Mouse (Mus musculus): ENCODE results near the gene Aadacl2.

The Aadacl2 gene

DNA sequence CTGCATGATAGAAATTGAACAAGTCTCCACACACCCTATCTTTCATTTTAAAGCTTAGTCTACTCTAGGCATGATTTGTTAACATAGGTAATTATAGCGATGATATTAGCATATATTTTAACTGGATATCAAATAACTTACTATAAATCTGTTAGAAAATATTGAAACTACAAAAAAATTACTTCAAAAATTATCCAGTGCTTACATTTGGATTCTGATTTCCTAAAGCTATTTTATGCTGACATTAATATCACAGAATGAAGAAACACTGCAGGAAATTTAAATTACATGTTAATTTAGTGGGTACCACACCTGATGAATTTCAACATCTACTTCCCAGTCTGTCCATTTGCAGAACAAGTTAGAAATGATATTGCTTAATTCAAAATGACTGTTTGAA lies at the start of gene Aadacl2:
Gene Aadacl2, plus strand, starts transcription at position 301 of the 400 bp plus-strand sequence.
- no peak for DNase-seq (ENCODE audit: low spot score in 2 of 2)

DNA sequence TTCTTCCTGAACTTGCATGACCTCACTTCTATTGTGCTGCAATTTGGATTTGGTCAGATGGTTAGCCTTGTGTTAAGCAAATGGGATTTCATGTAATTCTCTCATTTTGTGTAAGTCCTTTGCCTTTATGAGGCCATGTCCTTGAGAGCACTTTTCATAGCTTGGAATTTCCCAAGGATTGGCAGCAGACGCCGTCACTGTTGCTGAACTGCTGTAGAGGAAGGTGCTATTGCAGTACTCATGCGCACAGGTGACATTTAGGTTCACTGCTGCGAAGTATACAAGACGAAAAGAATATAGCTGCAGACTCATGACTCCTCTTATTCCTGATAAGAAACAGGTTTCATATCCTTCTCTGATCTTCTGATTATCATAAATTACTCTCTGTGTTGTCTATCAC lies 35.7 kb upstream of the Aadacl2 start:
- DNase-seq (ENCODE audit: low spot score in 2 of 2) = no peak

DNA sequence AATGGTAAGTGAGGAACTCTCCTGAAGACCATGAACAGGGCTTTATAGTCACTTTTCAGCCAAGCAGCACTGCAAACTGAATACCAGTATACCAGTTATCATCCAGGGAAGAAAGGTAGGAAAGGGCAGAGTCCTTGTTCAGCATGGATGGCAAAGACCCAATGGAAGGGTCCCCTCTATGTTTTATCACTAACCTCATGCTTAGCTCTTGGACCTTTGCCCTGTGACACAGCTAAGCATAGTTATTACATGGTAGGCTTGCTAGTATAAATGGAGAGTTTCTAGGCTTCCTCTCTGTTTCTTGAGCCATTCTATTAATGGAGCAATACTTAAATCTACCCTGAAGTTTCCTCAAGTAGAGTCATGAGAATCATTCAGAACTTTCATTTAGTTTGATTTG lies 32.0 kb upstream of the Aadacl2 start:
- DNase-seq (ENCODE audit: low spot score in 2 of 2) = no peak

DNA sequence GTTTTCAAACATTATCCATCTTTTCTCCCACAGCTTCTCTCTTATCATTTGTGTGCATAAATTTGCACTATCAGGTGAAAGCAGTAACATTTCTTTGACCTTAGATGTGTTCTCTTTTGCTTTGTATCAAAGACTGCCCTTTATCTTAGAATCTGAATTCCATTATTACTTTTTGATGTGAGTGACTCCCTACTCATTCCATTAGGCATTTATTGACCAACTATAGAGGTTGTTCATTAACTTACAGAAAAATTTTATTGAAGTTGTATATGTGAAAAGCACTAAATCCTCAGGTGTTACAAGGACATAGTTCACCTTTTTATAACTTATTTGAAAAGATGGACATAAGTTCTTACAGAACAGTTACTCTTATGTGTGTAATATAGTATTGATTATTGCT lies 2.9 kb upstream of the Aadacl2 start:
- no peak for DNase-seq (ENCODE audit: low spot score in 2 of 2)

DNA sequence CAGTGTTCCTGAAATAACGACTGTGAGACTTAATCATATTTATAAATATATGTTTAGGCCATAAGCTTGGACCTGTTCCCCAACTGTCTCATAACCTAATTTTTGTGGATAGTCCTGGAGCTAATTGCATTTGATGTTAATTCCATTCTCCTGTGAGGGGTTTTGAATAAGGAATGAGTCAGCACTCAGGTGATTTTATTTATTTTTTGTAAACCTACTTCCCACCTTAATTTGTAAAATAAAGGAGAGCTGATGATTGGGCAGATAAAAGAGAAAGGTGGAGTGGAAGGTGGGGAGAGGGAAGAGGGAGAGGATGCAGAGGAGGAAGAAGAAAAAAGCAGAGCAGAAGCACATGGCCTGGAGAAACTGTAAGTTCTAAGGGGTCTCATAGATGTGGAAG lies 18.9 kb downstream of the Aadacl2 start, which contains the start of gene Aadac:
Gene Aadac, plus strand, starts transcription at position 301 of the 400 bp plus-strand sequence.
- no peak for DNase-seq (ENCODE audit: low spot score in 2 of 2)

DNA sequence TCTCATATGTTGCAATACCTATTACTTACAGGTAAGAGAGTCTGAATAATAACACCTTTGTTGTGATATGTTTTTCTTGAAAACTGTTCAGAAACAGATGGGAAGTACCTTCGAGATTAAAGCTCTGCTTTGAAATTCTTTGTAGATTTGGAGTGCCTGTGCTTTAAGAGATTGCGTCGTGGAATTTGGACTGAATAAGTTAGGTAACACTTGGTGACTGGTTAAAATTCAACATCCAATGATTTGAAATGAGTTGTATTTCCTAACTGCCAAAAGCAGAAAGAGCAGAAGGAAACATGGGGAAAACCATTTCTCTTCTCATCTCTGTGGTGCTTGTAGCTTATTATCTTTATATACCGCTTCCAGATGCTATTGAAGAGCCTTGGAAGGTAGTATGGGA lies 25.0 kb downstream of the Aadacl2 start:
- no peak for DNase-seq (ENCODE audit: low spot score in 2 of 2)

DNA sequence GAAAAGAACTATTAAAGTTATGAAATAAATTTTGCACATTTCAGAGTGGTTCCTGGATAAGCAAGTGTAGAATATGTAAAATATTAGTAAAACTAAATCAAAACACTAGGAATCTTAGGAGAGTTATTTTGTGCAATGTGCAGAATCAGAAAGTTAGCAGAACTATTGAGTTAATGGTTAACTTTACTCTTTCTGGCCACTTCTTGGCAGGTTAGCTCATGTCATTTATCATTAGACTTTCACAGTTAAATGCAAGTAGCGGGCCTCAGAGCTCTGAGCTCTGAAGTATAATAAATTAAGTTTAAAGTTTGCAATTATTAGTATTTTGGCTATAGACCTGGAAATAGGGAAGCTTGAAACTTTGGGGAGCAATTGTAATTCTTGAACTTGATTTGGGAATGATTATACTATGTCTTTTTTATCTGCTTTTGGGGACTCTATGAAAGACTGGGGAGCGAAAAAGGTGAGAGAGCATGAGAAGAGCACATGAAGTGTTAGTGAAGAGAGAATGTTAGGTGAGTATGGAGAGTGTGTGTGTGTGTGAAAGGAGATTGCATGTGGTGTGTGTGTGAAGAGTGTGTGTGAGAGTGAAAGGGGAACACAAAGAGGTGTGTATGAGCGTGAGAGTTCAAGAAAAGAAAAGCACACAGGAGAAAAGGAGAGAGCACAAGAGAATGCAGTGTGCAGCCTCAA lies 39.8 kb downstream of the Aadacl2 start:
- DNase-seq (ENCODE audit: low spot score in 2 of 2) = no peak

DNA sequence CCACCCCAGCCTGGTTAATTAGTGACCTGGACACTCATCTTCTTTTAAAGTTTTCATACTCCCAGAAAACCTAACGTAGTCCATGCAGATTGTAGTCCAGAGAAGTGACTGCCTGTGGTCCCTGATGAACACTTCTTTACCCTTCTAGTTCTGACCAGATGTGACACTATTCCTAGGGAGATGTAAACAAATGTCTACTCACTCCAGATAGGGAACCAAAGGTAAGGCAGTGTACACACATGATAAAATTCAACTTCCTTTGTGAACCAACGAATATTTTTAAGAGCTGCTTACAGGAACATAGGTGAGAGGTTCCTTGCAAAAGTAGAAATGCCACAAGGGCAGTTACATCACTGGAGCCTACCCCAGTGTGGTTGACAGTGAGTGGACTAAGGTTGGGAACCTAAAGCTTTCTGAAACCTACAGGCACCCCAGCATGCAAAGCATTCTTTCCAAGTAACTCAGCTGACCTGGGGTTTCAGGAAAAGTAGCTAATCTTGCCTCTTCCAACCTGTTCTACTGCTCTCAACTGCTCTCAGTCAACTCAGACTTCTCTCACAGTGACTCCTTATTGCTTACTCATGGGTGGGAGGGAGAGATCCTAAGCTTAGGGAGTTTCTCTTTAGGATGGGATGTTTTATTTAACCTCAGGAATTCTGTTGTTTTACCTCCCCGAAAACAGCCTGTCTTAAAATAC lies 46.8 kb downstream of the Aadacl2 start:
- DNase-seq (ENCODE audit: low spot score in 2 of 2) = no peak

DNA sequence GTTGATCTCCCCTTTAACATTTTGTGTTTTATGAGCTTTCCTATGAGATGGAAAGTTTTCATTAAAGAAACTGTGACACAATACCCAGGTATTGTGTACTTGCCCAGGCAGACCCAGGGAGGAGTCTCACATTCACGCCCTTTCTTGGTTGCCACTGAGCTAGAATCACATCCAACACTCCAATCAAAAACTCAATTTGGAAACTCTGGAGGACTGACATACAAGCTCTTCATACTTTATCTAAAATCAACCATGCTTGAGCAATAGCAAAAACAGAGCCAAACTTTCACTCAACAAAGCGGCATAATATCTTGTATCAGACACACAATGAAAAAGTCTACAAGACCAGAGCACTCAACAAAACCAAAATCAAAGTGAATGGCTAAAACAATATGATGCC lies 47.4 kb downstream of the Aadacl2 start:
- no peak for DNase-seq (ENCODE audit: low spot score in 2 of 2)

DNA sequence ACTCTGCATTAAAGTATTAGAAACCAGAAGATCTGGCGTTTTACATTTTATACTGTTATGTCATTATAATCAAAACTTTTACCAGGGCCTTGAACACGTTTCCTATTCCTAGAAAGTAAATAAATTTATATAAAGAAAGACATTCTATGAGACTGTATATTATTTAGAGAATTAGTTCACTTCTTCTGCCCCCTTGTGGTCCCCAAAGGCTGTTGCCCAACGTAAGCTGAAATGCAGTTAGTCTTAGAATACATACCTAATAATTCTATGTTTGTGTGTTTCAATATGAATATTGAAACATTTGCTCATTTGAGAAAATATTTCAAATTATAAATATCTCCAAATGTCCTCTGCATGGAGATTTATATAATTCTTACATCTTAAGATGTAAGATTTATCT lies 49.9 kb downstream of the Aadacl2 start:
- DNase-seq (ENCODE audit: low spot score in 2 of 2) = peak; percentile 15 to 20

DNA sequence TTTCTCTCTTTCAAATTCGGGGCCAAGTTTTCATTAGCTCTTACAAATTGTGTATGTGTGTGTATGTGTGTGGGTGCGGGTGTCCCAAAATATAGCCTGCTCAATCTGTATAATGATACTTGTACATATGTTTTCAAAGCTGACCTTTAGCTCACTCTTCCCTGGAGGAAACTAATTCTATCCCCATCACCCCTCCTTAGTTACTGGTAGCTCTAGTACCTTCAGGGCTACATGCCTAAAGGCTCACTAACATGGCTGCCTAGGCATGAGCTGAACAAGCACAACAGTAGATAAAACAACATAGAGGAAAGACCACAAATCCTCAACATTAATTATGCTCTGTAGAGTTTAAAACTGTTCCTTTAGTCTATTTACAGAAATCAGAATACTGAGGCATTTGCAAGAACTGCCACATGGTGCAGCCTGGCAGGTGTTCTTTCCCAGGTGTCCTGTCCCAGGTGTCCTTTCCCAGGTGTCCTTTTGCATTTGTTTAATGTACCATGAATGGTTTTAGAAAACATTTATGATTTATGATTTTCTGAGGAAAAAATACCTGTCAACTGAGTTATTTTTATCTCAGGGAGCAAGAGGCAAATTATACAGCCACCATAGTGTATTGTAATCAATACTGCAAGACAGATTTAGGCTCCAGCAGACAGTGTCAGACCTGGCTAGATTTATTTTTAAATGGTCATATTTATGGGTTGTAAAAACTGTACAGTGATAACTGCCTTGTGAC lies 50.7 kb downstream of the Aadacl2 start:
- DNase-seq (ENCODE audit: low spot score in 2 of 2) = no peak

DNA sequence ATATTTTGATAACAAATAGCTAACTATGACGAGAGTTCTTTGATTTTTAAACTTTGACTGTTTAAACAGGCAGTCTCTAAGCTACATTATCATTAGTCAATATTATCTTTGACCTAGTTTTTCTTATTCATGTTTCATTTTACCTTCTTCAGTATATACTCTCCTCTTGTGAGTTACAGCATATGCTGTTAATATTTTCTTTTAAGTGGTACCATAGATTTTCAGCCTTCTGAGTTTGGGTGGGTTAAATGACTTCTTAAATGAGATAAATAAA lies 51.2 kb downstream of the Aadacl2 start:
- no peak for DNase-seq (ENCODE audit: low spot score in 2 of 2)
